33 mouse cellular contexts compared by ENCODE assay signal in genomic region chr5:136846385-136847264, GRCm38 (mm10). TPM values are rescaled to one million over a fixed set of nuclear protein-coding genes. Genes with fewer than 3 reads are reported as not detected.
DNase-seq lines count a peak whose midpoint lies in the region; ATAC-seq lines count a peak whose summit lies in the region.
"Had no signal": no experiment of that assay in that cellular context is flagged by ENCODE, and none has a peak within 500 bp of the region (broad histone marks: within the 10 kb centered on the region; RNA-seq: fewer than 3 reads in every experiment).

No protein-coding gene starts in this region.

- no peaks in the 10 kb centered on the region for H3K27me3 ChIP-seq in embryonic facial prominence, embryonic 12.5 days
- H3K27me3 ChIP-seq in embryonic facial prominence, embryonic 10.5 days (replicated peaks; ENCODE audit: low read depth, poor library complexity, severe bottlenecking) = no peaks in the 10 kb centered on the region
- H3K27me3 ChIP-seq in lung, embryonic 15.5 days = no peaks in the 10 kb centered on the region
- H3K27me3 ChIP-seq in embryonic facial prominence, embryonic 15.5 days = no peaks in the 10 kb centered on the region
- H3K27me3 ChIP-seq in stomach, embryonic 16.5 days (ENCODE audit: control insufficient read depth, insufficient read depth, low read length) = no peaks in the 10 kb centered on the region
- H3K27me3 ChIP-seq: forebrain, embryonic 13.5 days; kidney, embryonic 15.5 days; limb, embryonic 15.5 days; liver, embryonic 13.5 days; midbrain, embryonic 15.5 days; neural tube, embryonic 15.5 days had no signal

- no peaks in the 10 kb centered on the region for H3K9me3 ChIP-seq in embryonic facial prominence, embryonic 12.5 days
- peaks cover 2% of the 10 kb centered on the region; the same call in 1 of the 2 replicates for H3K9me3 ChIP-seq in embryonic facial prominence, embryonic 10.5 days
- no peaks in the 10 kb centered on the region for H3K9me3 ChIP-seq in lung, embryonic 15.5 days
- no peaks in the 10 kb centered on the region for H3K9me3 ChIP-seq in embryonic facial prominence, embryonic 15.5 days (replicated peaks)
- H3K9me3 ChIP-seq in stomach, embryonic 16.5 days (replicated peaks; ENCODE audit: control insufficient read depth, low read length) = no peaks in the 10 kb centered on the region
- H3K9me3 ChIP-seq: forebrain, embryonic 13.5 days; G1E; heart, embryonic 13.5 days; kidney, embryonic 15.5 days; limb, embryonic 15.5 days; liver, embryonic 13.5 days; midbrain, embryonic 15.5 days; neural tube, embryonic 15.5 days had no signal

- peaks cover 50% of the 10 kb centered on the region for H3K36me3 ChIP-seq in embryonic facial prominence, embryonic 12.5 days
- peaks cover 97% of the 10 kb centered on the region for H3K36me3 ChIP-seq in embryonic facial prominence, embryonic 10.5 days (replicated peaks)
- H3K36me3 ChIP-seq in lung, embryonic 15.5 days = no peaks in the 10 kb centered on the region
- 0 out of 2 replicates have a peak, but pooled peaks cover 15% of the 10 kb centered on the region for H3K36me3 ChIP-seq in embryonic facial prominence, embryonic 15.5 days
- no peaks in the 10 kb centered on the region for H3K36me3 ChIP-seq in stomach, embryonic 16.5 days (ENCODE audit: control insufficient read depth, insufficient read depth, low read length)
- H3K36me3 ChIP-seq: G1E; heart, embryonic 13.5 days; liver, embryonic 13.5 days; midbrain, embryonic 15.5 days had no signal

- peak overlapping the region; percentile 32 for H3K27ac ChIP-seq in embryonic facial prominence, embryonic 12.5 days
- H3K27ac ChIP-seq in embryonic facial prominence, embryonic 10.5 days (replicated peaks) = no peak overlapping the region
- no peak overlapping the region for H3K27ac ChIP-seq in lung, embryonic 15.5 days
- H3K27ac ChIP-seq in embryonic facial prominence, embryonic 15.5 days (replicated peaks) = peak overlapping the region; percentile 52; the same call in 1 of the 2 replicates
- no peak overlapping the region for H3K27ac ChIP-seq in stomach, embryonic 16.5 days (ENCODE audit: low read length)
- H3K27ac ChIP-seq: forebrain, embryonic 13.5 days; heart, adult 2 months; heart, embryonic 13.5 days; kidney, embryonic 15.5 days; layer of hippocampus, adult 2 months; left cerebral cortex, adult 2 months; limb, embryonic 15.5 days; liver, embryonic 13.5 days; midbrain, embryonic 15.5 days; neural tube, embryonic 15.5 days had no signal

- ATAC-seq in embryonic facial prominence, embryonic 12.5 days (ENCODE audit: insufficient number of reproducible peaks, insufficient read depth, low FRiP score, low TSS enrichment) = 0 out of 2 replicates have a peak, but pooled peaks have one; percentile 23
- peak; percentile 52; the same call in 1 of the 2 replicates for ATAC-seq in lung, embryonic 15.5 days (ENCODE audit: borderline replicate concordance, extremely low read depth, low FRiP score, low TSS enrichment)
- ATAC-seq in embryonic facial prominence, embryonic 15.5 days (ENCODE audit: insufficient number of reproducible peaks, low FRiP score, low TSS enrichment, low read depth) = no peak
- ATAC-seq in stomach, embryonic 16.5 days (ENCODE audit: insufficient read depth, low FRiP score) = peak; percentile 33
- ATAC-seq: forebrain, embryonic 13.5 days; hindbrain, embryonic 16.5 days; midbrain, embryonic 15.5 days had no signal

- H3K4me3 ChIP-seq in embryonic facial prominence, embryonic 12.5 days = no peak overlapping the region
- no peak overlapping the region for H3K4me3 ChIP-seq in embryonic facial prominence, embryonic 10.5 days
- H3K4me3 ChIP-seq in lung, embryonic 15.5 days = no peak overlapping the region
- H3K4me3 ChIP-seq in embryonic facial prominence, embryonic 15.5 days (replicated peaks) = no peak overlapping the region
- H3K4me3 ChIP-seq in stomach, embryonic 16.5 days (replicated peaks; ENCODE audit: low read length) = no peak overlapping the region
- H3K4me3 ChIP-seq: forebrain, embryonic 13.5 days; heart, adult 2 months; heart, embryonic 13.5 days; kidney, embryonic 15.5 days; layer of hippocampus, adult 2 months; left cerebral cortex, adult 2 months; limb, embryonic 15.5 days; liver, embryonic 13.5 days; megakaryocyte, embryonic 14.5 days; midbrain, embryonic 15.5 days; neural tube, embryonic 15.5 days had no signal

- H3K4me1 ChIP-seq in embryonic facial prominence, embryonic 12.5 days = peaks cover 21% of the 10 kb centered on the region
- peaks cover 37% of the 10 kb centered on the region for H3K4me1 ChIP-seq in embryonic facial prominence, embryonic 10.5 days
- H3K4me1 ChIP-seq in lung, embryonic 15.5 days = no peaks in the 10 kb centered on the region
- peaks cover 33% of the 10 kb centered on the region for H3K4me1 ChIP-seq in embryonic facial prominence, embryonic 15.5 days
- no peaks in the 10 kb centered on the region for H3K4me1 ChIP-seq in stomach, embryonic 16.5 days (ENCODE audit: control insufficient read depth, insufficient read depth, low read length)
- H3K4me1 ChIP-seq: forebrain, embryonic 13.5 days; heart, embryonic 13.5 days; kidney, embryonic 15.5 days; liver, embryonic 13.5 days; megakaryocyte, embryonic 14.5 days; midbrain, embryonic 15.5 days; neural tube, embryonic 15.5 days had no signal

- H3K4me2 ChIP-seq in embryonic facial prominence, embryonic 12.5 days (replicated peaks) = no peak overlapping the region
- no peak overlapping the region for H3K4me2 ChIP-seq in lung, embryonic 15.5 days
- H3K4me2 ChIP-seq in embryonic facial prominence, embryonic 15.5 days (replicated peaks) = no peak overlapping the region; the same call in 1 of the 2 replicates
- no peak overlapping the region for H3K4me2 ChIP-seq in stomach, embryonic 16.5 days (ENCODE audit: low read depth, low read length)
- H3K4me2 ChIP-seq: forebrain, embryonic 13.5 days; heart, embryonic 13.5 days; kidney, embryonic 15.5 days; limb, embryonic 15.5 days; liver, embryonic 13.5 days; midbrain, embryonic 15.5 days; neural tube, embryonic 15.5 days had no signal

- WGBS in embryonic facial prominence, embryonic 12.5 days = 81% methylated on average over 19 of the region's 19 CpGs
- 83% methylated on average over 19 of the region's 19 CpGs for WGBS in embryonic facial prominence, embryonic 10.5 days
- 73% methylated on average over 19 of the region's 19 CpGs for WGBS in lung, embryonic 15.5 days
- WGBS in embryonic facial prominence, embryonic 15.5 days = 56% methylated on average over 19 of the region's 19 CpGs
- WGBS in stomach, embryonic 16.5 days = 78% methylated on average over 19 of the region's 19 CpGs

- no peak overlapping the region for H3K9ac ChIP-seq in embryonic facial prominence, embryonic 12.5 days
- no peak overlapping the region for H3K9ac ChIP-seq in lung, embryonic 15.5 days
- no peak overlapping the region for H3K9ac ChIP-seq in embryonic facial prominence, embryonic 15.5 days
- H3K9ac ChIP-seq in stomach, embryonic 16.5 days (ENCODE audit: low read length) = no peak overlapping the region
- H3K9ac ChIP-seq: forebrain, embryonic 13.5 days; heart, embryonic 13.5 days; kidney, embryonic 15.5 days; limb, embryonic 15.5 days; liver, embryonic 13.5 days; midbrain, embryonic 15.5 days; neural tube, embryonic 15.5 days had no signal

- no peak for DNase-seq in embryonic facial prominence, embryonic 10.5 days (ENCODE audit: low spot score)
- no peak for DNase-seq in lung, postnatal 14 days
- DNase-seq in spleen, adult 18-20 months = no peak
- no peak for DNase-seq in cerebellum, postnatal 36 days
- DNase-seq: adrenal gland, adult 2 months; adrenal gland, postnatal 36 days; cerebellum, adult 18-20 months; cerebellum, postnatal 10 days; gastrocnemius, postnatal 36 days; heart, adult 2 months; heart, postnatal 14 days; kidney, adult 18-20 months; kidney, postnatal 25 days; liver, embryonic 13.5 days; lung, adult 18-20 months; lung, postnatal 36 days; right cerebral cortex, postnatal 4 days; thymus, postnatal 14 days had no signal

RNA-seq across cellular contexts. Expression of gene Col26a1, which starts 36.4 kb away (rescaled TPM):
- polyA plus RNA-seq in embryonic facial prominence, embryonic 12.5 days (2016; fragmentation: Nextera tagmentation; extraction: Ambion mirVana) = 239 and 242 TPM in 2 replicates
- polyA plus RNA-seq in embryonic facial prominence, embryonic 10.5 days (2016; fragmentation: Nextera tagmentation; extraction: Ambion mirVana) = 103 and 118 TPM in 2 replicates
- 12.1 and 13.5 TPM in 2 replicates for polyA plus RNA-seq in lung, embryonic 15.5 days (2015; fragmentation: Nextera tagmentation; extraction: Ambion mirVana)
- polyA plus RNA-seq in embryonic facial prominence, embryonic 15.5 days (2015; fragmentation: Nextera tagmentation; extraction: Ambion mirVana) = 247 and 258 TPM in 2 replicates
- polyA plus RNA-seq in stomach, embryonic 16.5 days (2015; fragmentation: Nextera tagmentation; extraction: Ambion mirVana) = 9.5 and 13.4 TPM in 2 replicates
- polyA plus RNA-seq: G1E had no signal

Comparison
In these comparisons a context has a peak if more than half of its experiments do, and no peak if none do; other contexts are left out.
1. H3K27ac ChIP-seq: peak in embryonic facial prominence, embryonic 12.5 days (single experiment) and embryonic facial prominence, embryonic 15.5 days (single experiment); none in embryonic facial prominence, embryonic 10.5 days (single experiment), lung, embryonic 15.5 days (single experiment) and stomach, embryonic 16.5 days (single experiment).